Mouse (Mus musculus) liver, embryonic 14.5 days (tissue): ENCODE results near the gene Rps19bp1.
A peak's percentile ranks its signal among the peaks of the same experiment; 100 is the strongest.

Experiments used
- CTCF ChIP-seq: IDR thresholded peaks from 2 replicates; pipeline ENCODE4 v1.5.1; 2016; ENCODE audit warnings: antibody characterized with exemption, low read depth, control low read depth
- EP300 ChIP-seq: IDR thresholded peaks from 2 replicates; pipeline ENCODE4 v1.6.1; 2016; ENCODE audit warnings: antibody characterized with exemption, low read depth

GRCm38 (mm10) chr15:80215716-80216479 lies 48.2 kb downstream of the Rps19bp1 start:
- peak; percentile 57 for TF ChIP-seq CTCF
- no peak for TF ChIP-seq EP300
